Mouse (Mus musculus): ENCODE results near the gene Olfr263. TPM values are rescaled to one million over a fixed set of nuclear protein-coding genes. Genes with fewer than 3 reads are reported as not detected.
"Not testable (repeated sequence)": the region's sequence is repeated elsewhere in the genome, so short reads cannot be mapped to it uniquely, and the experiment has no call there.

Olfr263 gene
- polyA plus RNA-seq (2014; fragmentation: Nextera tagmentation; extraction: Ambion mirVana), result not detected in 2 replicates

DNA sequence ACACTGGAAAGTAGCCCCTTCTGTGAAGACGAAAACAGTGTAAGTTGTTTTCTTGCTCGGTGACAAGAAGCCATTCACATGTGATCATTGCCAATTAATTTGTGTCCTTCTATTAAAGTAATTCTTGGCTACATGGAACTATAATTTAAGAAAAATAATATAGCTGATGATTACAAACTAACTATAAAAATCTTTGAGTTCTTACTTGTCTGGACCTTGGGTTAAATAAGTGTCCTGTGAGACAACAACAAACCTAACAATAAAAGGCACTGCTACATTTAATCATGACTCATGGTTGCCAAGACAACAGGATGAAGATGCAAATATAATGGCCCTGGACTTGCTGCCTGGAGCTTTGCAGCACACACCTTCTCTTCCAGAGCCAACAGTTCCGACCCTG, at the start of gene Olfr263:
Gene Olfr263 (plus strand): TSS at position 301 of the 400 bp plus-strand sequence.
- not testable (repeated sequence) for DNase-seq (ENCODE audit: low spot score); ATAC-seq (ENCODE audit: low FRiP score); H3K36me3 ChIP-seq (replicated peaks; ENCODE audit: control insufficient read depth, insufficient read depth); H3K4me1 ChIP-seq (replicated peaks; ENCODE audit: control insufficient read depth, insufficient read depth, low read length); H3K27me3 ChIP-seq (ENCODE audit: control insufficient read depth, insufficient read depth, low read length); H3K4me3 ChIP-seq (replicated peaks; ENCODE audit: low read length); H3K4me2 ChIP-seq (replicated peaks); H3K27ac ChIP-seq; H3K9ac ChIP-seq; H3K9me3 ChIP-seq (ENCODE audit: control insufficient read depth, low read length)
- WGBS, result 76% methylated on average over 3 of the region's 3 CpGs

DNA sequence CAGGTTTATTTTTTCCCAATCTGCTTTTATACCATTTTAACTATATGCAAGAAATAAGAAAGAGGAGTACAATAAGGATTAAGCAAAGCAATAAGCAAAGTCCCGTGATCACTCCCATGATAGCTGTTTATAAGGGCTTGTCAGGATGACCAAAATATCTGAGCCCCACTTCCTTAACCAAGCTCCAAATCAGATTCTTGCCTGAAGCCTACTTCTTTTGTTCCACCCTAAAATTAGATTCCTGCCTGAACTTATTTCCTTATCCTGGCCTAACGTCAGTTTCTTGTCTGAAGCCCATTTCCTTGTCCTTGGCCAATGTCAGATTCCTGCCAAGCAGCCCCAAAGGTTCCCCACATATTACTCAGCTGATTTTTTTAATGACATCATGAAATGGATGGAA, 46.8 kb upstream of the Olfr263 start:
- H3K27me3 ChIP-seq (ENCODE audit: control insufficient read depth, insufficient read depth, low read length), result no peaks in the 10 kb centered on the region
- no peak overlapping the region for H3K4me2 ChIP-seq (replicated peaks)
- WGBS, result 77% methylated on average over 2 of the region's 2 CpGs
- DNase-seq (ENCODE audit: low spot score) (no peak), ATAC-seq (ENCODE audit: low FRiP score) (no peak)
- H3K9me3 ChIP-seq (ENCODE audit: control insufficient read depth, low read length), result 0 out of 2 replicates have a peak, but pooled peaks cover 3% of the 10 kb centered on the region
- H3K9ac ChIP-seq, result no peak overlapping the region
- no peak overlapping the region for H3K4me3 ChIP-seq (replicated peaks; ENCODE audit: low read length)
- no peak overlapping the region for H3K27ac ChIP-seq
- H3K36me3 ChIP-seq (replicated peaks; ENCODE audit: control insufficient read depth, insufficient read depth), result no peaks in the 10 kb centered on the region
- no peaks in the 10 kb centered on the region for H3K4me1 ChIP-seq (replicated peaks; ENCODE audit: control insufficient read depth, insufficient read depth, low read length)

DNA sequence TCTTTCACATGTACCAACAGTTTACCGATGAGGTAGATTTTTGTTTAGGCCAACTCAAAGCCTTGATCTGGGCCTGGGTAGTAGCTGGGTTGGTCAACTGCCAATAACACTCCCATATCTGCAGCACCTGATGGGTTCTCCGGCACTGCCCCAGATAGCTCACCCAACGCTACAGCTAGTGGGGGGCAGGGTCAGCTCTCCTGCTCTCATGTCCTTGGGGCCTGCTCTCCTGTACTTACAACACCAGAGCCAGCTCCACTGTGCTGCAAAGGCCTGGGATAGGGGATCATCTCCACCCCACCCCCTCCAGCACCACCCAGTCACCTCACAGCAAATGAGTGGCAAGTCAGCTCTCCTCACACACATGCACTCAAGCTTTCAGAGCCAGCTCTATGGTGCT, 19.7 kb upstream of the Olfr263 start:
- no peak overlapping the region for H3K4me2 ChIP-seq (replicated peaks)
- ATAC-seq (ENCODE audit: low FRiP score) (no peak), DNase-seq (ENCODE audit: low spot score) (no peak)
- no peak overlapping the region for H3K9ac ChIP-seq
- no peaks in the 10 kb centered on the region for H3K27me3 ChIP-seq (ENCODE audit: control insufficient read depth, insufficient read depth, low read length)
- no peaks in the 10 kb centered on the region for H3K4me1 ChIP-seq (replicated peaks; ENCODE audit: control insufficient read depth, insufficient read depth, low read length)
- H3K36me3 ChIP-seq (replicated peaks; ENCODE audit: control insufficient read depth, insufficient read depth), result no peaks in the 10 kb centered on the region
- H3K4me3 ChIP-seq (replicated peaks; ENCODE audit: low read length), result no peak overlapping the region
- no peak overlapping the region for H3K27ac ChIP-seq
- no peaks in the 10 kb centered on the region for H3K9me3 ChIP-seq (ENCODE audit: control insufficient read depth, low read length)
- 94% methylated on average over 3 of the region's 3 CpGs for WGBS

DNA sequence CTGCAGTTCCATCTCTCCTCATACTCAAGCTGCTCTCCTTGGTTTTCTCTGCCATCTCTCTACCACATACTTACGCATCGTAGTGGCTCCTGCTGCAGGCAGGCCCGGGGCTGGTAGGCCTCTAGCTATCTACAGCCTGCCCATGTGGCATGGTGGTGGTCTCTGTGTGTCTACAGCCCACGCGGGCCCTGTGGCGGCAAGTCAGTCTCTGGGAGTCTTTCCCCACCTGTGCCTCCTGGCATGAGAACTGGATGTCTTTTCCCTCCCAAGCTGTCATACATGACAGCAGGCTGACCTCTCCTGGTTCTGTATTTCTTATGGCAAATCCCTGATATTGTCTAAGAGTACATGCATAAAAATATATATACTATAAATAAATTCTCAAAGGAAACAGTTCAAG, 19.0 kb upstream of the Olfr263 start:
- Histone ChIP-seq H3K36me3 (replicated peaks; ENCODE audit: control insufficient read depth, insufficient read depth) (no peaks in the 10 kb centered on the region), H3K4me2 (replicated peaks) (no peak overlapping the region), H3K4me3 (replicated peaks; ENCODE audit: low read length) (no peak overlapping the region), H3K4me1 (replicated peaks; ENCODE audit: control insufficient read depth, insufficient read depth, low read length) (no peaks in the 10 kb centered on the region), H3K9ac (no peak overlapping the region), H3K9me3 (ENCODE audit: control insufficient read depth, low read length) (no peaks in the 10 kb centered on the region), H3K27ac (no peak overlapping the region), H3K27me3 (ENCODE audit: control insufficient read depth, insufficient read depth, low read length) (no peaks in the 10 kb centered on the region)
- DNase-seq (ENCODE audit: low spot score) (no peak), ATAC-seq (ENCODE audit: low FRiP score) (no peak)
- WGBS, result 88% methylated on average over 6 of the region's 6 CpGs

DNA sequence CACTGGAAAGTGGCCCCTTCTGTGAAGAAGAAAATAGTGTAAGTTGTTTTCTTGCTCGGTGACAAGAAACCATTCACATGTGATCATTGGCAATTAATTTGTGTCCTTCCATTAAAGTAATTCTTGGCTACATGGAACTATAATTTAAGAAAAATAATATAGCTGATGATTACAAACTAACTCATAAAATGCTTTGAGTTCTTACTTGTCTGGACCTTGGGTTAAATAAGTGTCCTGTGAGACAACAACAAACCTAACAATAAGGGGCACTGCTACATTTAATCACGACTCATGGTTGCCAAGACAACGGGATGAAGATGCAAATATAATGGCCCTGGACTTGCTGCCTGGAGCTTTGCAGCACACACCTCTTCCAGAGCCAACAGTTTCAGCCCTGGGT, 18.3 kb upstream of the Olfr263 start, which contains the start of gene Olfr1369-ps1:
Gene Olfr1369-ps1 (plus strand): TSS at position 301 of the 400 bp plus-strand sequence.
- H3K36me3 ChIP-seq (replicated peaks; ENCODE audit: control insufficient read depth, insufficient read depth); H3K27me3 ChIP-seq (ENCODE audit: control insufficient read depth, insufficient read depth, low read length); H3K27ac ChIP-seq; H3K4me3 ChIP-seq (replicated peaks; ENCODE audit: low read length); H3K4me2 ChIP-seq (replicated peaks); H3K9ac ChIP-seq; ATAC-seq (ENCODE audit: low FRiP score); H3K9me3 ChIP-seq (ENCODE audit: control insufficient read depth, low read length); DNase-seq (ENCODE audit: low spot score); H3K4me1 ChIP-seq (replicated peaks; ENCODE audit: control insufficient read depth, insufficient read depth, low read length): not testable (repeated sequence)
- WGBS, result 62% methylated on average over 3 of the region's 3 CpGs

DNA sequence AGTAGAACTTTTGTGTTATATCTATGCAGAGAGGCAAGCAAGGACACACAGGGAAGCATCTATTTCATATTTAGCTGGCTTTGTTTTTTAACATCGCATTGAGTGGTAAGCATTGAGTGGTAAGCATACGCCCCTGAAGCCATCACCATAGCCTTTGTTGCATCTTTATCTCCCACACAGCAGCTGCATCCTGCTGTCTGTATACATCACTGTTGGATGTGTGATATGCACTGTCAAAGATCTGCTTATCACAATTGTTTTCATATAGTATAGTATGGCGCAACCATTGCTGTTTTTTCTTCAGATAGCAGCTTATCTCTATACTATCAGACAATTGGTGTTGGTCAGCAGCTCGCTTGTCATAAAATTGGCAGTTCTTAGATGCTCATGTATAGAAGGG, 15.3 kb upstream of the Olfr263 start:
- no peaks in the 10 kb centered on the region for H3K36me3 ChIP-seq (replicated peaks; ENCODE audit: control insufficient read depth, insufficient read depth)
- WGBS, result 86% methylated on average over 4 of the region's 4 CpGs
- H3K4me2 ChIP-seq (replicated peaks), result no peak overlapping the region
- H3K4me3 ChIP-seq (replicated peaks; ENCODE audit: low read length), result no peak overlapping the region
- ATAC-seq (ENCODE audit: low FRiP score) (no peak), DNase-seq (ENCODE audit: low spot score) (no peak)
- no peaks in the 10 kb centered on the region for H3K9me3 ChIP-seq (ENCODE audit: control insufficient read depth, low read length)
- no peaks in the 10 kb centered on the region for H3K27me3 ChIP-seq (ENCODE audit: control insufficient read depth, insufficient read depth, low read length)
- H3K4me1 ChIP-seq (replicated peaks; ENCODE audit: control insufficient read depth, insufficient read depth, low read length), result no peaks in the 10 kb centered on the region
- H3K9ac ChIP-seq, result no peak overlapping the region
- H3K27ac ChIP-seq, result no peak overlapping the region

DNA sequence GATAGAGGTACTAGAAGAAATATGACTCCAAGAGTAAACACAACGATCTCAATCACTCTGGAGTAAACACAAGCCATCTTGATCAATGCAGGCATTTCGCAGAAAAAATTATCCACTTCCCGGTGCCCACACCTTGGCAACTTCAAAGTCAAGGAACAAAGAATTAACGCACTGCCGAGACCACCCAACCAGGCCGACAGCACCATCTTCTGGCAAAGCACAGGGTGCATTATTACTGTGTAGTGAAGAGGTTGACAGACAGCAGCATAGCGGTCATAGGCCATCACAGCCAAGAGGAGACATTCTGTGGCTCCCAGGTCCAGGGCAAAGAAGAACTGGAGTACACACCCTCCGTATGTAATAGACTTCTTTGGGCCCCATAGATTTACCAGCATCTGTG, 13.0 kb downstream of the Olfr263 start:
- 49% methylated on average over 8 of the region's 8 CpGs for WGBS
- H3K36me3 ChIP-seq (replicated peaks; ENCODE audit: control insufficient read depth, insufficient read depth), result no peaks in the 10 kb centered on the region
- H3K4me1 ChIP-seq (replicated peaks; ENCODE audit: control insufficient read depth, insufficient read depth, low read length), result no peaks in the 10 kb centered on the region
- no peak overlapping the region for H3K9ac ChIP-seq
- H3K27me3 ChIP-seq (ENCODE audit: control insufficient read depth, insufficient read depth, low read length), result no peaks in the 10 kb centered on the region
- H3K27ac ChIP-seq, result no peak overlapping the region
- ATAC-seq (ENCODE audit: low FRiP score) (no peak), DNase-seq (ENCODE audit: low spot score) (no peak)
- H3K4me2 ChIP-seq (replicated peaks), result no peak overlapping the region
- H3K9me3 ChIP-seq (ENCODE audit: control insufficient read depth, low read length), result no peaks in the 10 kb centered on the region
- no peak overlapping the region for H3K4me3 ChIP-seq (replicated peaks; ENCODE audit: low read length)

DNA sequence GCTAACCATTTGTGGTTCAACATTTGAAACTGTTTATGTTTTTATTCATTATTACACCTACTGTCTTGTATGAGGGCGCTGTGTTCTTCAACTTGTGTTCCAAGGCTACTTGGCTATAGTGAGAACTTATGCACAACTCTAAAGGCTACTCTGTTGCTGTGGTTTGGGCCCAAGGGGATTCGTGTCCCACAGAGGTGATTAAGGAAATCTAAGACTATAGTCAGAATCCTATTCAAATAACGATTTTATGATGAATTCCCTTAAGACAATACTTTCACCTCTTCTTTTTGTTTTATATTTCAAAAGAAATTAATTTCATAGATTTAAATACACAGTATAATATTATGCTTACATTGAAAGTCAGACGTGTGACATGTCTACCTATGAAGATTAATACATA, 16.3 kb downstream of the Olfr263 start, which contains the start of gene Olfr1368:
Gene Olfr1368 (minus strand): TSS at position 101 of the 400 bp plus-strand sequence.
- Histone ChIP-seq H3K9me3 (ENCODE audit: control insufficient read depth, low read length) (no peaks in the 10 kb centered on the region), H3K4me2 (replicated peaks) (no peak within 1 kb of the TSS), H3K4me3 (replicated peaks; ENCODE audit: low read length) (no peak within 1 kb of the TSS), H3K4me1 (replicated peaks; ENCODE audit: control insufficient read depth, insufficient read depth, low read length) (no peaks in the 10 kb centered on the region), H3K9ac (no peak within 1 kb of the TSS), H3K36me3 (replicated peaks; ENCODE audit: control insufficient read depth, insufficient read depth) (no peaks in the 10 kb centered on the region), H3K27ac (no peak within 1 kb of the TSS), H3K27me3 (ENCODE audit: control insufficient read depth, insufficient read depth, low read length) (no peaks in the 10 kb centered on the region)
- no peak for DNase-seq (ENCODE audit: low spot score)
- no peak for ATAC-seq (ENCODE audit: low FRiP score)
- WGBS, result 76% methylated on average over 4 of the region's 4 CpGs

DNA sequence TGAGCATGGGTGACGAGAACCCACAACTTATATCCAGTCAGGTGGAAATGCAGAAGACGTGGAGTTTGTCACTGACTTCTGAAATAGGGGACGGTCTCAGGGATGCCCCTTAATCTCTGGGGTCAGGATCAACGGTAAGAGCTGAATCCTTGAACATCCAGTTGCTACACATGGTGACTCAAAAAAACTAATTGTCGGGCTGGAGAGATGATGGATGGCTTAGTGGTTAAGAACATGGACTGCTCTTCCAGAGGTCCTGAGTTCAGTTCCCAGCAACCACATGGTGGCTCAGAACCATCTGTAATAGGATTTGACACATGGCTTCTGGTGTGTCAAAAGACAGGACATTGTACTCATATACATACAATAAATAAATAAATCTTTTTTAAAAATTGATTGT, 26.4 kb downstream of the Olfr263 start:
- no peak overlapping the region for H3K4me2 ChIP-seq (replicated peaks)
- no peaks in the 10 kb centered on the region for H3K9me3 ChIP-seq (ENCODE audit: control insufficient read depth, low read length)
- no peaks in the 10 kb centered on the region for H3K36me3 ChIP-seq (replicated peaks; ENCODE audit: control insufficient read depth, insufficient read depth)
- H3K4me1 ChIP-seq (replicated peaks; ENCODE audit: control insufficient read depth, insufficient read depth, low read length), result 0 out of 2 replicates have a peak, but pooled peaks cover 10% of the 10 kb centered on the region
- no peak overlapping the region for H3K9ac ChIP-seq
- WGBS, result 85% methylated on average over 5 of the region's 5 CpGs
- H3K27ac ChIP-seq, result no peak overlapping the region
- ATAC-seq (ENCODE audit: low FRiP score) (no peak), DNase-seq (ENCODE audit: low spot score) (no peak)
- H3K27me3 ChIP-seq (ENCODE audit: control insufficient read depth, insufficient read depth, low read length), result no peaks in the 10 kb centered on the region
- H3K4me3 ChIP-seq (replicated peaks; ENCODE audit: low read length), result no peak overlapping the region

DNA sequence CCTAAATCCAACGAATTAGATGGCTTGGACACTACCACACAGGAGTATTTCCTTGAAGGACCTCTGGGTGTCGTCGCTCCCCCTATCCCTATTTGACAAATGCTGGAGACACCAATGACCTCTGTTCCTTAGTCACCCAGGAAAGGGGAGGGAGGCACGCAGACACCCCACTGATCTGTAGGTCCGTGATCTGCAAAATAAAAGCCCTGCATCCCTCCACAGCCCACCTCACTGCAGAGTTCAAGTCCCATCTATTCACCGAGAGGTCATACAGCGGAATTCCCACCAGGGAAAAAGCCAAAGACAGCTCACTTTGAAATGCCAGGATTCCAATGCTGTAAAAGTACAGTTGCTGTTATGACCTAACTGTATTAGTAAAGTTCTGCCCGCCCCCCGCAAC, 28.6 kb downstream of the Olfr263 start:
- Histone ChIP-seq H3K27ac (no peak overlapping the region), H3K4me1 (replicated peaks; ENCODE audit: control insufficient read depth, insufficient read depth, low read length) (0 out of 2 replicates have a peak, but pooled peaks cover 10% of the 10 kb centered on the region), H3K36me3 (replicated peaks; ENCODE audit: control insufficient read depth, insufficient read depth) (no peaks in the 10 kb centered on the region), H3K9ac (no peak overlapping the region), H3K4me2 (replicated peaks) (peak overlapping the region; percentile 81), H3K27me3 (ENCODE audit: control insufficient read depth, insufficient read depth, low read length) (no peaks in the 10 kb centered on the region), H3K9me3 (ENCODE audit: control insufficient read depth, low read length) (no peaks in the 10 kb centered on the region), H3K4me3 (replicated peaks; ENCODE audit: low read length) (peak overlapping the region; percentile 64)
- DNase-seq (ENCODE audit: low spot score), result no peak
- ATAC-seq (ENCODE audit: low FRiP score), result no peak
- 5% methylated on average over 9 of the region's 9 CpGs for WGBS

All from hindbrain, embryonic 14.5 days (tissue).